Mouse (Mus musculus): ENCODE measurements at regions not wholly inside any gene's neighbourhood (a gene's known extent, or its start where the extent isn't known, plus 50 kb on each side); places are given as distances from the start of the nearest gene placed in this dataset.

DNA sequence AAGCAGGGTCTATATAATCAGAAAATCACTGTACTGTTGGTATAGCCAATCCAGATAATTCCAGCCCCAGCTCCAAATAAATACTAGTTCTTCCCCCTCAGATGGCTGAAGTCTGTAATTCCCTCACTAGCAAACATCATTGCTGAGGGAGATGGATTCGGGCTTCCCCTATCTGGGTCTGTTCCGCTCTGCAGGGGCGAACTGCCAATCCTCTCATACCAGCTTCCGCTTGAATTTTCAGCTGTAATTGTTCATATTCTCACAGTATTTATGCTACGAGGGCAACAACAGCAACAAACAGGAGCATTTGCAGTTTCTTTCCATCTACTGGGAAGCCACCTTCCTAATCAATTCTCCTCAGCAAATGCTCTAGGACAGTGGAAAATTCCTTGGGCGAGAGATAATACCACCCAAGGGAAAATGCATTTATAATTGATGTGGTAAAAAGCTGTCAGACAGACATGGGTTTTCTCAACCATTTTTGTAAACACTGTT, 1201.4 kb upstream of the Klhl29 start:
- H3K4me3 ChIP-seq (replicated peaks; ENCODE audit: insufficient read depth, low read depth, low read length): no peak overlapping the region
- H3K4me1 ChIP-seq (ENCODE audit: control insufficient read depth, insufficient read depth, low read length): no peaks in the 10 kb centered on the region
- H3K27me3 ChIP-seq (ENCODE audit: control insufficient read depth, insufficient read depth, low read length): no peaks in the 10 kb centered on the region
- DNase-seq: no peak
- WGBS: 13% methylated on average over 6 of the region's 6 CpGs
- no peak overlapping the region for H3K27ac ChIP-seq (ENCODE audit: insufficient read depth, low read length)
- no peak for TF ChIP-seq POLR2A (IDR thresholded peaks at IDR 0.05; ENCODE audit: borderline replicate concordance, insufficient read depth, low read length)
- no peak for TF ChIP-seq CTCF (IDR thresholded peaks at IDR 0.05; ENCODE audit: borderline replicate concordance, insufficient read depth, low read depth, low read length)

All from cerebellum, adult 2 months (tissue).